Mouse (Mus musculus) lung, postnatal 0 days (tissue): Measurements from ENCODE around the gene Scn4a.

Source experiments
- CTCF ChIP-seq: IDR thresholded peaks from 2 replicates; pipeline ENCODE4 v1.5.1; 2016; ENCODE audit warnings: antibody characterized with exemption, mild to moderate bottlenecking
- EP300 ChIP-seq: IDR thresholded peaks from 2 replicates; pipeline ENCODE4 v1.6.1; 2016; ENCODE audit warnings: antibody characterized with exemption, mild to moderate bottlenecking, control low read depth

DNA sequence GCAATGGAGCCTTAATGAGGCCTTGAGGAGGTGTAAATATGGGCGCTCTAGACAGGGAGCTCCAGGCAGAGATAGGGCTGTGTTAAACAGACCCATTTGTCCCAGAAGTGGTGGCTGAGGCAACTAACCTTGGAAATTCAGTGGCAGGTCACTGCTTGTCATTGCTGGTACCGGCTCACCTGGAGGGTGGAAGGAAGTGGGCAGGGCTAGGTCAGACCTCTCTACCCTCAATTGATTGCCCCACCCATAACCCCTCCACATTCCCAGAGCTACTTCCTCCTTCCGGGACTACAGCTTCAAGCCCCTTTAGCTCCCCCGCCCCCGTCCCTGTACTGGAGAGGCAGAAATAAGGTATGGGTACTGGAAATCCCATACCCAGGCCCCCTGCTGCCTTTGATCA lies 39.6 kb downstream of the Scn4a start:
- TF ChIP-seq CTCF (no peak), EP300 (no peak)
